Comparison of ENCODE assay signal across 8 mouse cellular contexts in genomic region chr2:166656630-166657029, GRCm38 (mm10). TPM values are rescaled to one million over a fixed set of nuclear protein-coding genes. Genes with fewer than 3 reads are reported as not detected.
DNase-seq lines count a peak whose midpoint lies in the region; ATAC-seq and TF ChIP-seq lines count a peak whose summit lies in the region.

No protein-coding gene starts in this region.

- no peaks in the 10 kb centered on the region for H3K36me3 ChIP-seq in forebrain, postnatal 0 days (ENCODE audit: insufficient read depth)

- no peaks in the 10 kb centered on the region for H3K27me3 ChIP-seq in forebrain, postnatal 0 days (ENCODE audit: insufficient read depth, low read length)
- no peaks in the 10 kb centered on the region for H3K27me3 ChIP-seq in cerebellum, adult 2 months (ENCODE audit: control insufficient read depth, insufficient read depth, low read length)

- H3K4me3 ChIP-seq in forebrain, postnatal 0 days (ENCODE audit: low read depth, low read length): no peak overlapping the region
- H3K4me3 ChIP-seq in cerebellum, adult 2 months (replicated peaks; ENCODE audit: insufficient read depth, low read depth, low read length): no peak overlapping the region

- no peak for TF ChIP-seq CTCF in forebrain, postnatal 0 days (IDR thresholded peaks at IDR 0.05; ENCODE audit: low read depth)
- no peak for TF ChIP-seq CTCF in cerebellum, adult 2 months (IDR thresholded peaks at IDR 0.05; ENCODE audit: borderline replicate concordance, insufficient read depth, low read depth, low read length)

- peak; percentile 67 for ATAC-seq in CD4-positive, CD25-positive, alpha-beta regulatory T cell, adult 4 months
- ATAC-seq in forebrain, postnatal 0 days: no peak
- peak; percentile 20 for ATAC-seq in megakaryocyte, adult 5-6 weeks (ENCODE audit: poor library complexity, severe bottlenecking)

- WGBS in forebrain, postnatal 0 days: 58% methylated on average over 4 of the region's 4 CpGs
- 96% methylated on average over 4 of the region's 4 CpGs for WGBS in cerebellum, adult 2 months

- no peaks in the 10 kb centered on the region for H3K4me1 ChIP-seq in forebrain, postnatal 0 days (ENCODE audit: insufficient read depth)
- peaks cover 3% of the 10 kb centered on the region for H3K4me1 ChIP-seq in cerebellum, adult 2 months (ENCODE audit: control insufficient read depth, insufficient read depth, low read length)

- TF ChIP-seq POLR2A in cerebellum, adult 2 months (IDR thresholded peaks at IDR 0.05; ENCODE audit: borderline replicate concordance, insufficient read depth, low read length): no peak

- H3K27ac ChIP-seq in forebrain, postnatal 0 days (ENCODE audit: low read depth, low read length): 0 out of 2 replicates have a peak overlapping the region, but pooled peaks have one; percentile 15
- H3K27ac ChIP-seq in cerebellum, adult 2 months (ENCODE audit: insufficient read depth, low read length): no peak overlapping the region

- no peaks in the 10 kb centered on the region for H3K9me3 ChIP-seq in forebrain, postnatal 0 days (ENCODE audit: low read length)

- no peak overlapping the region for H3K9ac ChIP-seq in forebrain, postnatal 0 days

- DNase-seq in 416B (ENCODE audit: low read depth): peak; percentile 88
- DNase-seq in forebrain, postnatal 0 days: no peak
- DNase-seq in thymus, postnatal 0 days (ENCODE audit: low spot score): peak; percentile 87
- no peak for DNase-seq in cerebellum, adult 2 months
- DNase-seq in cerebellum, adult 8-10 months: no peak
- DNase-seq in gastrocnemius, postnatal 36 days: no peak

- H3K4me2 ChIP-seq in forebrain, postnatal 0 days (ENCODE audit: low read depth): no peak overlapping the region

- intact Hi-C loops in gastrocnemius, postnatal 36 days (cut with DNase I): no loop called here

RNA-seq across cellular contexts. Expression of gene Prex1, which starts 57.0 kb away (rescaled TPM):
- 10 to 100 TPM; 25.0 to 25.2 TPM for polyA plus RNA-seq in CD4-positive, CD25-positive, alpha-beta regulatory T cell, adult 4 months (2017; shearing (Covaris generic))
- 30.6 and 31.3 TPM in 2 replicates for total RNA-seq in forebrain, postnatal 0 days (2014; rRNA removed)
- polyA plus RNA-seq in forebrain, postnatal 0 days (2015; fragmentation: Nextera tagmentation; extraction: Ambion mirVana): 14.5 and 17.5 TPM in 2 replicates
- total RNA-seq in megakaryocyte, adult 5-6 weeks (2015): 75.3 and 85.4 TPM in 2 replicates
- 61.1 and 73.3 TPM in 2 replicates for total RNA-seq in megakaryocyte, adult 5-6 weeks (2017)
- 41.9 and 49.8 TPM in 2 replicates for polyA plus RNA-seq in thymus, postnatal 0 days (2015; fragmentation: Nextera tagmentation; extraction: Ambion mirVana)
- 70.1 and 74.3 TPM in 2 replicates for polyA plus RNA-seq in cerebellum, adult 2 months (2012; rRNA removed)
- 1 to 10 TPM; 3.7 to 5.0 TPM for total RNA-seq in gastrocnemius, postnatal 36 days (2021)

Comparison
In these comparisons a context has a peak if more than half of its experiments do, and no peak if none do; other contexts are left out.
1. DNase-seq: peak in 416B (single experiment) and thymus, postnatal 0 days (single experiment); none in forebrain, postnatal 0 days (single experiment), cerebellum, adult 2 months (0 of 2), cerebellum, adult 8-10 months (single experiment) and gastrocnemius, postnatal 36 days (0 of 2).